ENCODE assay signal across 10 mouse cellular contexts in genomic region chr11:53551754-53552153, GRCm38 (mm10). TPM values are rescaled to one million over a fixed set of nuclear protein-coding genes. Genes with fewer than 3 reads are reported as not detected.
DNase-seq lines count a peak whose midpoint lies in the region; ATAC-seq and TF ChIP-seq lines count a peak whose summit lies in the region.
"Had no signal": no experiment of that assay in that cellular context is flagged by ENCODE, and none has a peak within 500 bp of the region (broad histone marks: within the 10 kb centered on the region; RNA-seq: fewer than 3 reads in every experiment).

No protein-coding gene starts in this region.

- peak; percentile 71 for TF ChIP-seq CTCF in cerebellum, adult 2 months (IDR thresholded peaks at IDR 0.05; ENCODE audit: borderline replicate concordance, insufficient read depth, low read depth, low read length)

- no peaks in the 10 kb centered on the region for H3K4me1 ChIP-seq in forebrain, embryonic 14.5 days (ENCODE audit: control insufficient read depth, insufficient read depth, low read length)
- no peaks in the 10 kb centered on the region for H3K4me1 ChIP-seq in forebrain, embryonic 15.5 days
- no peaks in the 10 kb centered on the region for H3K4me1 ChIP-seq in midbrain, embryonic 14.5 days (ENCODE audit: control insufficient read depth, insufficient read depth, low read length)
- no peaks in the 10 kb centered on the region for H3K4me1 ChIP-seq in midbrain, embryonic 10.5 days
- H3K4me1 ChIP-seq in cerebellum, adult 2 months (ENCODE audit: control insufficient read depth, insufficient read depth, low read length) = no peaks in the 10 kb centered on the region; the same call in 1 of the 2 replicates
- H3K4me1 ChIP-seq in forebrain, embryonic 12.5 days = no peaks in the 10 kb centered on the region

- ATAC-seq in forebrain, embryonic 14.5 days = no peak
- no peak for ATAC-seq in forebrain, embryonic 15.5 days (replicated peaks)
- ATAC-seq in midbrain, embryonic 14.5 days (ENCODE audit: low FRiP score, low TSS enrichment) = no peak
- no peak for ATAC-seq in forebrain, embryonic 12.5 days (ENCODE audit: low FRiP score)
- ATAC-seq: Patski had no signal

- no peaks in the 10 kb centered on the region for H3K9me3 ChIP-seq in forebrain, embryonic 14.5 days (replicated peaks; ENCODE audit: control insufficient read depth, low read length)
- no peaks in the 10 kb centered on the region for H3K9me3 ChIP-seq in forebrain, embryonic 15.5 days
- H3K9me3 ChIP-seq in midbrain, embryonic 14.5 days (ENCODE audit: control insufficient read depth, low read length) = no peaks in the 10 kb centered on the region
- H3K9me3 ChIP-seq in midbrain, embryonic 10.5 days (replicated peaks) = no peaks in the 10 kb centered on the region; the same call in 1 of the 2 replicates
- H3K9me3 ChIP-seq in forebrain, embryonic 12.5 days = no peaks in the 10 kb centered on the region

- H3K9ac ChIP-seq in forebrain, embryonic 14.5 days (ENCODE audit: low read length) = no peak overlapping the region
- no peak overlapping the region for H3K9ac ChIP-seq in forebrain, embryonic 15.5 days (replicated peaks)
- no peak overlapping the region for H3K9ac ChIP-seq in midbrain, embryonic 14.5 days (replicated peaks; ENCODE audit: low read length)
- H3K9ac ChIP-seq in forebrain, embryonic 12.5 days = no peak overlapping the region

- WGBS in forebrain, embryonic 14.5 days = 70% methylated on average over 12 of the region's 12 CpGs
- 75% methylated on average over 12 of the region's 12 CpGs for WGBS in forebrain, embryonic 15.5 days
- 75% methylated on average over 12 of the region's 12 CpGs for WGBS in midbrain, embryonic 14.5 days
- 78% methylated on average over 12 of the region's 12 CpGs for WGBS in midbrain, embryonic 10.5 days
- 10% methylated on average over 12 of the region's 12 CpGs for WGBS in cerebellum, adult 2 months
- 71% methylated on average over 12 of the region's 12 CpGs for WGBS in forebrain, embryonic 12.5 days

- no peak overlapping the region for H3K4me3 ChIP-seq in forebrain, embryonic 14.5 days (ENCODE audit: low read depth, low read length)
- no peak overlapping the region for H3K4me3 ChIP-seq in forebrain, embryonic 15.5 days
- H3K4me3 ChIP-seq in midbrain, embryonic 14.5 days (replicated peaks; ENCODE audit: low read depth, low read length) = no peak overlapping the region
- no peak overlapping the region for H3K4me3 ChIP-seq in midbrain, embryonic 10.5 days
- no peak overlapping the region for H3K4me3 ChIP-seq in cerebellum, adult 2 months (replicated peaks; ENCODE audit: insufficient read depth, low read depth, low read length)
- no peak overlapping the region for H3K4me3 ChIP-seq in forebrain, embryonic 12.5 days (replicated peaks)

- no peaks in the 10 kb centered on the region for H3K36me3 ChIP-seq in forebrain, embryonic 14.5 days (ENCODE audit: control insufficient read depth, insufficient read depth, low read length)
- no peaks in the 10 kb centered on the region for H3K36me3 ChIP-seq in forebrain, embryonic 15.5 days
- no peaks in the 10 kb centered on the region for H3K36me3 ChIP-seq in midbrain, embryonic 14.5 days (ENCODE audit: control insufficient read depth, insufficient read depth, low read length)
- H3K36me3 ChIP-seq in midbrain, embryonic 10.5 days = no peaks in the 10 kb centered on the region
- no peaks in the 10 kb centered on the region for H3K36me3 ChIP-seq in forebrain, embryonic 12.5 days (replicated peaks)

- H3K27me3 ChIP-seq in forebrain, embryonic 14.5 days (replicated peaks; ENCODE audit: control insufficient read depth, insufficient read depth, low read length) = no peaks in the 10 kb centered on the region
- no peaks in the 10 kb centered on the region for H3K27me3 ChIP-seq in forebrain, embryonic 15.5 days
- no peaks in the 10 kb centered on the region for H3K27me3 ChIP-seq in midbrain, embryonic 14.5 days (ENCODE audit: control insufficient read depth, insufficient read depth, low read length)
- H3K27me3 ChIP-seq in midbrain, embryonic 10.5 days (ENCODE audit: low read depth, poor library complexity, severe bottlenecking) = no peaks in the 10 kb centered on the region
- H3K27me3 ChIP-seq in cerebellum, adult 2 months (ENCODE audit: control insufficient read depth, insufficient read depth, low read length) = no peaks in the 10 kb centered on the region
- no peaks in the 10 kb centered on the region for H3K27me3 ChIP-seq in forebrain, embryonic 12.5 days
- H3K27me3 ChIP-seq: Patski had no signal

- peak; percentile 34 for DNase-seq in forebrain, embryonic 14.5 days (ENCODE audit: low spot score)
- DNase-seq in midbrain, embryonic 14.5 days = peak; percentile 25
- DNase-seq in midbrain, embryonic 10.5 days (ENCODE audit: low spot score) = no peak
- DNase-seq in cerebellum, adult 2 months = peak; percentile 71 to 72
- DNase-seq in naive thymus-derived CD4-positive, alpha-beta T cell, adult 2 months (ENCODE audit: low read depth) = peak; percentile 30
- DNase-seq in urinary bladder, postnatal 14 days (ENCODE audit: low spot score) = no peak
- DNase-seq: gastrocnemius, postnatal 25 days had no signal

- TF ChIP-seq POLR2A in cerebellum, adult 2 months (IDR thresholded peaks at IDR 0.05; ENCODE audit: borderline replicate concordance, insufficient read depth, low read length) = 0 out of 2 replicates have a peak, but pooled peaks have one; percentile 17

- no peak overlapping the region for H3K4me2 ChIP-seq in forebrain, embryonic 14.5 days (ENCODE audit: low read length)
- no peak overlapping the region for H3K4me2 ChIP-seq in forebrain, embryonic 15.5 days (replicated peaks)
- no peak overlapping the region for H3K4me2 ChIP-seq in midbrain, embryonic 14.5 days (ENCODE audit: low read length)
- H3K4me2 ChIP-seq in forebrain, embryonic 12.5 days = no peak overlapping the region

- no peak overlapping the region for H3K27ac ChIP-seq in forebrain, embryonic 14.5 days (ENCODE audit: low read depth, low read length)
- no peak overlapping the region for H3K27ac ChIP-seq in forebrain, embryonic 15.5 days (replicated peaks)
- no peak overlapping the region for H3K27ac ChIP-seq in midbrain, embryonic 14.5 days (replicated peaks; ENCODE audit: low read depth, low read length)
- H3K27ac ChIP-seq in midbrain, embryonic 10.5 days (replicated peaks) = no peak overlapping the region
- no peak overlapping the region for H3K27ac ChIP-seq in cerebellum, adult 2 months (ENCODE audit: insufficient read depth, low read length)
- H3K27ac ChIP-seq in forebrain, embryonic 12.5 days = no peak overlapping the region

RNA-seq across cellular contexts. Expression of gene Kif3a, which starts 15.4 kb away (rescaled TPM):
- 215 and 216 TPM in 2 replicates for polyA plus RNA-seq in forebrain, embryonic 14.5 days (2014; fragmentation: Nextera tagmentation; extraction: Ambion mirVana)
- 262 and 280 TPM in 2 replicates for polyA plus RNA-seq in forebrain, embryonic 15.5 days (2015; fragmentation: Nextera tagmentation; extraction: Ambion mirVana)
- polyA plus RNA-seq in midbrain, embryonic 14.5 days (2014; fragmentation: Nextera tagmentation; extraction: Ambion mirVana) = 301 and 306 TPM in 2 replicates
- 77.3 and 94.6 TPM in 2 replicates for polyA plus RNA-seq in midbrain, embryonic 10.5 days (2016; fragmentation: Nextera tagmentation; extraction: Ambion mirVana)
- 91.1 and 93.2 TPM in 2 replicates for polyA plus RNA-seq in cerebellum, adult 2 months (2012; rRNA removed)
- polyA plus RNA-seq in forebrain, embryonic 12.5 days (2016; fragmentation: Nextera tagmentation; extraction: Ambion mirVana) = 120 and 145 TPM in 2 replicates

RNA-seq across cellular contexts. Expression of gene Sept8, which starts 32.7 kb away (rescaled TPM):
- 12.3 and 16.7 TPM in 2 replicates for polyA plus RNA-seq in forebrain, embryonic 14.5 days (2014; fragmentation: Nextera tagmentation; extraction: Ambion mirVana)
- 21.6 and 23.1 TPM in 2 replicates for polyA plus RNA-seq in forebrain, embryonic 15.5 days (2015; fragmentation: Nextera tagmentation; extraction: Ambion mirVana)
- polyA plus RNA-seq in midbrain, embryonic 14.5 days (2014; fragmentation: Nextera tagmentation; extraction: Ambion mirVana) = 13.0 and 16.5 TPM in 2 replicates
- 17.3 and 18.0 TPM in 2 replicates for polyA plus RNA-seq in midbrain, embryonic 10.5 days (2016; fragmentation: Nextera tagmentation; extraction: Ambion mirVana)
- polyA plus RNA-seq in cerebellum, adult 2 months (2012; rRNA removed) = 318 and 354 TPM in 2 replicates
- 22.5 and 23.7 TPM in 2 replicates for polyA plus RNA-seq in forebrain, embryonic 12.5 days (2016; fragmentation: Nextera tagmentation; extraction: Ambion mirVana)

Comparison
In these comparisons a context has a peak if more than half of its experiments do, and no peak if none do; other contexts are left out.
1. DNase-seq: peak in forebrain, embryonic 14.5 days (single experiment), midbrain, embryonic 14.5 days (single experiment), cerebellum, adult 2 months (2 of 2) and naive thymus-derived CD4-positive, alpha-beta T cell, adult 2 months (single experiment); none in midbrain, embryonic 10.5 days (single experiment) and urinary bladder, postnatal 14 days (single experiment).
2. RNA of gene Sept8, which starts 32.7 kb away (polyA plus RNA-seq): 318 to 354 TPM in cerebellum, adult 2 months; 21.6 to 23.1 TPM in forebrain, embryonic 15.5 days, 22.5 to 23.7 TPM in forebrain, embryonic 12.5 days, 17.3 to 18.0 TPM in midbrain, embryonic 10.5 days, 13.0 to 16.5 TPM in midbrain, embryonic 14.5 days and 12.3 to 16.7 TPM in forebrain, embryonic 14.5 days; every median in the first group is over 10 times any median in the second.